Mouse (Mus musculus) heart, postnatal 25 days (tissue): ENCODE results near the gene Raly. TPM values are rescaled to one million over a fixed set of nuclear protein-coding genes. Genes with fewer than 3 reads are reported as not detected.

Experiments used
- DNase-seq: peaks from one replicate; pipeline ENCODE4 v3.0.0; 2022; ENCODE audit warnings: low spot score
- intact Hi-C: fragments of 180-260 bp; cut with DNase I; formaldehyde crosslinking; loops from one replicate; pipeline ENCODE4 v1.15.1; 2025
- total RNA-seq, 2 experiments: library from RNA; stranded (reverse); gene quantifications; 2 replicates each; pipeline ENCODE4 v1.2.3; 2021

Gene Raly
- 100 to 1,000 TPM in 1 of 2 experiments, 10 to 100 TPM in 1; 95.9 to 103 TPM for total RNA-seq

- peak; percentile 94 for DNase-seq
- intact Hi-C loops: no loop called here
Observed at GRCm38 (mm10) chr2:154790656-154791483, at the start of gene Raly, which contains the start of gene a. TSS of gene Raly (plus strand) at chr2:154791096. TSS of gene a (plus strand) at chr2:154791402.

GRCm38 (mm10) chr2:154742911-154743819 lies 47.7 kb upstream of the Raly start:
- DNase-seq: no peak
- intact Hi-C loops: no loop called here

GRCm38 (mm10) chr2:154743915-154744314 lies 47.0 kb upstream of the Raly start:
- intact Hi-C loops: no loop called here
- DNase-seq: no peak

GRCm38 (mm10) chr2:154748383-154748782 lies 42.5 kb upstream of the Raly start:
- intact Hi-C loops: no loop called here
- DNase-seq: no peak

GRCm38 (mm10) chr2:154749046-154750036 lies 41.6 kb upstream of the Raly start:
- intact Hi-C loops: no loop called here
- no peak for DNase-seq

- DNase-seq: no peak
- intact Hi-C loops: no loop called here
Observed at GRCm38 (mm10) chr2:154751924-154752323, 39.0 kb upstream of the Raly start.

- no peak for DNase-seq
- intact Hi-C loops: no loop called here
Observed at GRCm38 (mm10) chr2:154754068-154754560, 36.8 kb upstream of the Raly start.

GRCm38 (mm10) chr2:154755791-154756190 lies 35.1 kb upstream of the Raly start:
- intact Hi-C loops: no loop called here
- DNase-seq: no peak

GRCm38 (mm10) chr2:154757691-154758090 lies 33.2 kb upstream of the Raly start:
- intact Hi-C loops: no loop called here
- DNase-seq: no peak

GRCm38 (mm10) chr2:154758454-154758853 lies 32.4 kb upstream of the Raly start:
- intact Hi-C loops: no loop called here
- DNase-seq: no peak

- intact Hi-C loops: loop anchor here (5.0 kb wide), 1 partner anchor 179 kb away; no protein-coding TSS in a partner anchor
- DNase-seq: no peak
Observed at GRCm38 (mm10) chr2:154763226-154763625, 27.7 kb upstream of the Raly start.

- no peak for DNase-seq
- intact Hi-C loops: loop anchor here (5.0 kb wide), 1 partner anchor 177 kb away; no protein-coding TSS in a partner anchor
Observed at GRCm38 (mm10) chr2:154764828-154765497, 25.9 kb upstream of the Raly start.

- intact Hi-C loops: no loop called here
- no peak for DNase-seq
Observed at GRCm38 (mm10) chr2:154765554-154766008, 25.3 kb upstream of the Raly start.

- intact Hi-C loops: no loop called here
- no peak for DNase-seq
Observed at GRCm38 (mm10) chr2:154767051-154767450, 23.8 kb upstream of the Raly start.

- DNase-seq: no peak
- intact Hi-C loops: no loop called here
Observed at GRCm38 (mm10) chr2:154769930-154770329, 21.0 kb upstream of the Raly start, which contains the start of gene Gm14214. TSS of gene Gm14214 (minus strand) at chr2:154770030.

- DNase-seq: no peak
- intact Hi-C loops: no loop called here
Observed at GRCm38 (mm10) chr2:154771604-154772003, 19.3 kb upstream of the Raly start.

GRCm38 (mm10) chr2:154774032-154774431 lies 16.9 kb upstream of the Raly start:
- DNase-seq: no peak
- intact Hi-C loops: no loop called here

- DNase-seq: no peak
- intact Hi-C loops: no loop called here
Observed at GRCm38 (mm10) chr2:154776496-154776895, 14.4 kb upstream of the Raly start.
